ENCODE assay signal across 16 mouse cellular contexts in the genomic region with DNA sequence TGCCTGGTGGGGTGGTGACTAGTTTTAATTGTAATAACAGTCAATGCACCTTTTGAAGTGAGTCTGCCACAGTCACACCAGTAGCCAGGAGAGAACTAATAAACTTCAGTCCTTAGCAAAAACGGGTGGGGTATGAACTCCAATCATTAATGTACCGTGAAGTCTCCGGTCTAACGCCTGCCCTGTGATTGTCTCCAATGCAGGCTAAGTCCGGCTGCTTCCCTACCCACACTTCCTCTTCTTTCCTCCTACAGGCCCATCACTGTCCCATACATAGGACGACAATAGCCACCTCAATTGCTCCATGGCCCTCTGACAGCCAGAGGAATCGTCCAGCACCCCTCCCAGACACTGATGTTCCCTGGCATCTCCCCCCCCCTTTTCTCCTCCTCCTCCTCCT.
DNase-seq lines count a peak whose midpoint lies in the region; ATAC-seq lines count a peak whose summit lies in the region.
"Had no signal": no experiment of that assay in that cellular context is flagged by ENCODE, and none has a peak within 500 bp of the region (broad histone marks: within the 10 kb centered on the region; RNA-seq: fewer than 3 reads in every experiment).

No protein-coding gene starts in this region.

- WGBS in hindbrain, embryonic 12.5 days: 19% methylated on average over 7 of the region's 7 CpGs
- WGBS in hindbrain, embryonic 13.5 days: 7% methylated on average over 7 of the region's 7 CpGs
- 6% methylated on average over 7 of the region's 7 CpGs for WGBS in neural tube, embryonic 12.5 days
- 7% methylated on average over 7 of the region's 7 CpGs for WGBS in neural tube, embryonic 15.5 days

- no peaks in the 10 kb centered on the region for H3K9me3 ChIP-seq in hindbrain, embryonic 12.5 days (replicated peaks)
- no peaks in the 10 kb centered on the region for H3K9me3 ChIP-seq in hindbrain, embryonic 13.5 days
- no peaks in the 10 kb centered on the region for H3K9me3 ChIP-seq in neural tube, embryonic 12.5 days
- H3K9me3 ChIP-seq in neural tube, embryonic 15.5 days (replicated peaks): no peaks in the 10 kb centered on the region
- H3K9me3 ChIP-seq: forebrain, embryonic 15.5 days; heart, embryonic 13.5 days; liver, embryonic 13.5 days had no signal

- H3K4me1 ChIP-seq in hindbrain, embryonic 12.5 days: peaks cover 29% of the 10 kb centered on the region
- H3K4me1 ChIP-seq in hindbrain, embryonic 13.5 days (replicated peaks): peaks cover 33% of the 10 kb centered on the region
- peaks cover 27% of the 10 kb centered on the region for H3K4me1 ChIP-seq in neural tube, embryonic 12.5 days
- H3K4me1 ChIP-seq in neural tube, embryonic 15.5 days: peaks cover 28% of the 10 kb centered on the region
- H3K4me1 ChIP-seq: liver, embryonic 13.5 days had no signal

- H3K27ac ChIP-seq in hindbrain, embryonic 12.5 days: no peak overlapping the region
- no peak overlapping the region for H3K27ac ChIP-seq in hindbrain, embryonic 13.5 days
- H3K27ac ChIP-seq in neural tube, embryonic 12.5 days: no peak overlapping the region
- H3K27ac ChIP-seq in neural tube, embryonic 15.5 days (replicated peaks): no peak overlapping the region
- H3K27ac ChIP-seq: forebrain, embryonic 15.5 days; heart, embryonic 13.5 days; hindbrain, embryonic 14.5 days; liver, embryonic 13.5 days had no signal

- DNase-seq in CD4-positive, CD25-positive, alpha-beta regulatory T cell, adult 2 months (ENCODE audit: low read depth, low spot score): peak; percentile 30
- DNase-seq in retina, postnatal 1 day: peak; percentile 44
- no peak for DNase-seq in yolk sac, embryonic 10.5 days (ENCODE audit: low spot score)
- DNase-seq: adrenal gland, adult 8-10 months; cerebellum, adult 9-10 months; gastrocnemius, postnatal 10 days; liver, embryonic 13.5 days; thymus, postnatal 4 days had no signal

- H3K36me3 ChIP-seq in hindbrain, embryonic 12.5 days: no peaks in the 10 kb centered on the region
- H3K36me3 ChIP-seq in hindbrain, embryonic 13.5 days: no peaks in the 10 kb centered on the region
- H3K36me3 ChIP-seq in neural tube, embryonic 12.5 days: no peaks in the 10 kb centered on the region
- no peaks in the 10 kb centered on the region for H3K36me3 ChIP-seq in neural tube, embryonic 15.5 days
- H3K36me3 ChIP-seq: forebrain, embryonic 15.5 days; heart, embryonic 13.5 days; liver, embryonic 13.5 days had no signal

- no peak overlapping the region for H3K4me3 ChIP-seq in hindbrain, embryonic 12.5 days
- H3K4me3 ChIP-seq in hindbrain, embryonic 13.5 days: no peak overlapping the region
- no peak overlapping the region for H3K4me3 ChIP-seq in neural tube, embryonic 12.5 days
- H3K4me3 ChIP-seq in neural tube, embryonic 15.5 days (replicated peaks): no peak overlapping the region
- H3K4me3 ChIP-seq: forebrain, embryonic 15.5 days; heart, embryonic 13.5 days; liver, embryonic 13.5 days had no signal

- ATAC-seq in CD4-positive, CD25-positive, alpha-beta regulatory T cell, adult 4 months: no peak
- 0 out of 2 replicates have a peak, but pooled peaks have one; percentile 11 for ATAC-seq in hindbrain, embryonic 12.5 days (ENCODE audit: low FRiP score)
- no peak for ATAC-seq in hindbrain, embryonic 13.5 days (ENCODE audit: low FRiP score)
- peak; percentile 39; the same call in 1 of the 2 replicates for ATAC-seq in neural tube, embryonic 12.5 days (ENCODE audit: low FRiP score, low read depth)
- no peak for ATAC-seq in neural tube, embryonic 15.5 days (ENCODE audit: low FRiP score)
- ATAC-seq: forebrain, embryonic 15.5 days had no signal

- H3K27me3 ChIP-seq in hindbrain, embryonic 12.5 days: peaks cover 3% of the 10 kb centered on the region; the same call in 1 of the 2 replicates
- H3K27me3 ChIP-seq in hindbrain, embryonic 13.5 days: no peaks in the 10 kb centered on the region
- H3K27me3 ChIP-seq in neural tube, embryonic 12.5 days (replicated peaks): no peaks in the 10 kb centered on the region
- no peaks in the 10 kb centered on the region for H3K27me3 ChIP-seq in neural tube, embryonic 15.5 days (replicated peaks)
- H3K27me3 ChIP-seq: forebrain, embryonic 15.5 days; heart, embryonic 13.5 days; liver, embryonic 13.5 days had no signal

- no peak overlapping the region for H3K9ac ChIP-seq in hindbrain, embryonic 12.5 days
- no peak overlapping the region for H3K9ac ChIP-seq in hindbrain, embryonic 13.5 days
- H3K9ac ChIP-seq in neural tube, embryonic 12.5 days: no peak overlapping the region
- H3K9ac ChIP-seq in neural tube, embryonic 15.5 days (replicated peaks): no peak overlapping the region
- H3K9ac ChIP-seq: forebrain, embryonic 15.5 days; heart, embryonic 13.5 days; hindbrain, embryonic 14.5 days; liver, embryonic 13.5 days had no signal

- no peak overlapping the region for H3K4me2 ChIP-seq in hindbrain, embryonic 12.5 days (replicated peaks)
- no peak overlapping the region for H3K4me2 ChIP-seq in hindbrain, embryonic 13.5 days
- peak overlapping the region; percentile 40 for H3K4me2 ChIP-seq in neural tube, embryonic 12.5 days (replicated peaks)
- no peak overlapping the region for H3K4me2 ChIP-seq in neural tube, embryonic 15.5 days
- H3K4me2 ChIP-seq: forebrain, embryonic 15.5 days; heart, embryonic 13.5 days; hindbrain, embryonic 14.5 days; liver, embryonic 13.5 days had no signal

Comparison
In these comparisons a context has a peak if more than half of its experiments do, and no peak if none do; other contexts are left out.
1. ATAC-seq: peak in hindbrain, embryonic 12.5 days (single experiment) and neural tube, embryonic 12.5 days (single experiment); none in CD4-positive, CD25-positive, alpha-beta regulatory T cell, adult 4 months (single experiment), hindbrain, embryonic 13.5 days (single experiment) and neural tube, embryonic 15.5 days (single experiment).